Mouse (Mus musculus): ENCODE measurements around the gene Ttc39a. TPM values are rescaled to one million over a fixed set of nuclear protein-coding genes. Genes with fewer than 3 reads are reported as not detected.

Ttc39a gene
- polyA plus RNA-seq, 1 experiment = 183 TPM

GRCm38 (mm10) chr4:109460421-109461179 is 54.2 kb downstream of the Ttc39a start:
- Histone ChIP-seq H3K4me1 (ENCODE audit: control insufficient read depth, insufficient read depth, low read length) (no peaks in the 10 kb centered on the region), H3K4me3 (ENCODE audit: control insufficient read depth, low read depth, low read length) (no peak overlapping the region), H3K27me3 (ENCODE audit: control insufficient read depth, insufficient read depth, low read length) (no peaks in the 10 kb centered on the region), H3K36me3 (ENCODE audit: control insufficient read depth, insufficient read depth, low read length) (no peaks in the 10 kb centered on the region), H3K27ac (ENCODE audit: control insufficient read depth, insufficient read depth, low read depth, low read length) (no peak overlapping the region)
- TF ChIP-seq CTCF (IDR thresholded peaks at IDR 0.05; ENCODE audit: control insufficient read depth, insufficient read depth, insufficient replicate concordance, low read depth, low read length) = no peak
- no peak for TF ChIP-seq POLR2A (IDR thresholded peaks at IDR 0.05; ENCODE audit: control insufficient read depth, low read depth, low read length)

- H3K4me1 ChIP-seq (ENCODE audit: control insufficient read depth, insufficient read depth, low read length) = no peaks in the 10 kb centered on the region
- no peaks in the 10 kb centered on the region for H3K27me3 ChIP-seq (ENCODE audit: control insufficient read depth, insufficient read depth, low read length)
- no peak overlapping the region for H3K27ac ChIP-seq (ENCODE audit: control insufficient read depth, insufficient read depth, low read depth, low read length)
- no peak for TF ChIP-seq POLR2A (IDR thresholded peaks at IDR 0.05; ENCODE audit: control insufficient read depth, low read depth, low read length)
- no peak for TF ChIP-seq CTCF (IDR thresholded peaks at IDR 0.05; ENCODE audit: control insufficient read depth, insufficient read depth, insufficient replicate concordance, low read depth, low read length)
- H3K4me3 ChIP-seq (ENCODE audit: control insufficient read depth, low read depth, low read length) = no peak overlapping the region
- no peaks in the 10 kb centered on the region for H3K36me3 ChIP-seq (ENCODE audit: control insufficient read depth, insufficient read depth, low read length)
Observed at GRCm38 (mm10) chr4:109463892-109464291, 57.5 kb downstream of the Ttc39a start.

- Histone ChIP-seq H3K4me3 (ENCODE audit: control insufficient read depth, low read depth, low read length) (no peak overlapping the region), H3K4me1 (ENCODE audit: control insufficient read depth, insufficient read depth, low read length) (no peaks in the 10 kb centered on the region), H3K27me3 (ENCODE audit: control insufficient read depth, insufficient read depth, low read length) (no peaks in the 10 kb centered on the region), H3K36me3 (ENCODE audit: control insufficient read depth, insufficient read depth, low read length) (no peaks in the 10 kb centered on the region), H3K27ac (ENCODE audit: control insufficient read depth, insufficient read depth, low read depth, low read length) (no peak overlapping the region)
- no peak for TF ChIP-seq CTCF (IDR thresholded peaks at IDR 0.05; ENCODE audit: control insufficient read depth, insufficient read depth, insufficient replicate concordance, low read depth, low read length)
- no peak for TF ChIP-seq POLR2A (IDR thresholded peaks at IDR 0.05; ENCODE audit: control insufficient read depth, low read depth, low read length)
Observed at GRCm38 (mm10) chr4:109467687-109468086, 61.3 kb downstream of the Ttc39a start.

GRCm38 (mm10) chr4:109471606-109472005 is 65.2 kb downstream of the Ttc39a start:
- no peaks in the 10 kb centered on the region for H3K36me3 ChIP-seq (ENCODE audit: control insufficient read depth, insufficient read depth, low read length)
- H3K4me3 ChIP-seq (ENCODE audit: control insufficient read depth, low read depth, low read length) = no peak overlapping the region
- TF ChIP-seq CTCF (IDR thresholded peaks at IDR 0.05; ENCODE audit: control insufficient read depth, insufficient read depth, insufficient replicate concordance, low read depth, low read length) (no peak), POLR2A (IDR thresholded peaks at IDR 0.05; ENCODE audit: control insufficient read depth, low read depth, low read length) (no peak)
- no peak overlapping the region for H3K27ac ChIP-seq (ENCODE audit: control insufficient read depth, insufficient read depth, low read depth, low read length)
- H3K27me3 ChIP-seq (ENCODE audit: control insufficient read depth, insufficient read depth, low read length) = no peaks in the 10 kb centered on the region
- H3K4me1 ChIP-seq (ENCODE audit: control insufficient read depth, insufficient read depth, low read length) = peaks cover 3% of the 10 kb centered on the region; the same call in 1 of the 2 replicates

- Histone ChIP-seq H3K27ac (ENCODE audit: control insufficient read depth, insufficient read depth, low read depth, low read length) (no peak overlapping the region), H3K4me3 (ENCODE audit: control insufficient read depth, low read depth, low read length) (no peak overlapping the region), H3K36me3 (ENCODE audit: control insufficient read depth, insufficient read depth, low read length) (no peaks in the 10 kb centered on the region), H3K4me1 (ENCODE audit: control insufficient read depth, insufficient read depth, low read length) (peaks cover 3% of the 10 kb centered on the region; the same call in 1 of the 2 replicates), H3K27me3 (ENCODE audit: control insufficient read depth, insufficient read depth, low read length) (no peaks in the 10 kb centered on the region)
- TF ChIP-seq POLR2A (IDR thresholded peaks at IDR 0.05; ENCODE audit: control insufficient read depth, low read depth, low read length) (no peak), CTCF (IDR thresholded peaks at IDR 0.05; ENCODE audit: control insufficient read depth, insufficient read depth, insufficient replicate concordance, low read depth, low read length) (no peak)
Observed at GRCm38 (mm10) chr4:109472566-109472965, 66.1 kb downstream of the Ttc39a start.

- H3K27me3 ChIP-seq (ENCODE audit: control insufficient read depth, insufficient read depth, low read length) = no peaks in the 10 kb centered on the region
- no peak overlapping the region for H3K27ac ChIP-seq (ENCODE audit: control insufficient read depth, insufficient read depth, low read depth, low read length)
- no peaks in the 10 kb centered on the region for H3K36me3 ChIP-seq (ENCODE audit: control insufficient read depth, insufficient read depth, low read length)
- peaks cover 3% of the 10 kb centered on the region; the same call in 1 of the 2 replicates for H3K4me1 ChIP-seq (ENCODE audit: control insufficient read depth, insufficient read depth, low read length)
- no peak for TF ChIP-seq POLR2A (IDR thresholded peaks at IDR 0.05; ENCODE audit: control insufficient read depth, low read depth, low read length)
- TF ChIP-seq CTCF (IDR thresholded peaks at IDR 0.05; ENCODE audit: control insufficient read depth, insufficient read depth, insufficient replicate concordance, low read depth, low read length) = no peak
- peak overlapping the region; percentile 27; the same call in 1 of the 2 replicates for H3K4me3 ChIP-seq (ENCODE audit: control insufficient read depth, low read depth, low read length)
Observed at GRCm38 (mm10) chr4:109475078-109475477, 68.7 kb downstream of the Ttc39a start.

GRCm38 (mm10) chr4:109475577-109476553 is 69.4 kb downstream of the Ttc39a start:
- TF ChIP-seq POLR2A (IDR thresholded peaks at IDR 0.05; ENCODE audit: control insufficient read depth, low read depth, low read length) (0 out of 2 replicates have a peak, but pooled peaks have one; percentile 11), CTCF (IDR thresholded peaks at IDR 0.05; ENCODE audit: control insufficient read depth, insufficient read depth, insufficient replicate concordance, low read depth, low read length) (no peak)
- no peaks in the 10 kb centered on the region for H3K27me3 ChIP-seq (ENCODE audit: control insufficient read depth, insufficient read depth, low read length)
- H3K4me1 ChIP-seq (ENCODE audit: control insufficient read depth, insufficient read depth, low read length) = peaks cover 3% of the 10 kb centered on the region; the same call in 1 of the 2 replicates
- peak overlapping the region; percentile 100 for H3K4me3 ChIP-seq (ENCODE audit: control insufficient read depth, low read depth, low read length)
- peak overlapping the region; percentile 88 for H3K27ac ChIP-seq (ENCODE audit: control insufficient read depth, insufficient read depth, low read depth, low read length)
- no peaks in the 10 kb centered on the region for H3K36me3 ChIP-seq (ENCODE audit: control insufficient read depth, insufficient read depth, low read length)

Measured in testis, adult 2 months (tissue).